Mouse (Mus musculus) E14TG2a.4 (cell line): ENCODE measurements at regions not wholly inside any gene's neighbourhood (a gene's known extent, or its start where the extent isn't known, plus 50 kb on each side); places are given as distances from the start of the nearest gene placed in this dataset.

Source experiments
- CTCF ChIP-seq: conservative IDR thresholded peaks from 2 replicates; pipeline ENCODE4 v1.5.1; 2014; ENCODE audit warnings: low read length
- NANOG ChIP-seq: IDR thresholded peaks from 2 replicates; pipeline ENCODE4 v1.6.1; 2014; ENCODE audit warnings: borderline replicate concordance, low read length, mixed read lengths
- POU5F1 ChIP-seq: IDR thresholded peaks from 2 replicates; pipeline ENCODE4 v1.6.1; 2014; ENCODE audit warnings: low read length, borderline replicate concordance

- TF ChIP-seq CTCF, result no peak
- no peak for TF ChIP-seq NANOG
- TF ChIP-seq POU5F1, result no peak
These were observed 416.0 kb downstream of the Tmem114 start for GRCm38 (mm10) chr16:8008966-8009365.
